Mouse (Mus musculus) frontal cortex, postnatal 36 days (tissue): Measurements from ENCODE around the gene Olfr821.
"Not testable (repeated sequence)": the region's sequence is repeated elsewhere in the genome, so short reads cannot be mapped to it uniquely, and the experiment has no call there.

ENCODE experiments used
- DNase-seq, 2 experiments: peaks; one replicate each; pipeline ENCODE4 v3.0.0; 2022; ENCODE audit warnings: low spot score in 2 of 2

Gene Olfr821

DNA sequence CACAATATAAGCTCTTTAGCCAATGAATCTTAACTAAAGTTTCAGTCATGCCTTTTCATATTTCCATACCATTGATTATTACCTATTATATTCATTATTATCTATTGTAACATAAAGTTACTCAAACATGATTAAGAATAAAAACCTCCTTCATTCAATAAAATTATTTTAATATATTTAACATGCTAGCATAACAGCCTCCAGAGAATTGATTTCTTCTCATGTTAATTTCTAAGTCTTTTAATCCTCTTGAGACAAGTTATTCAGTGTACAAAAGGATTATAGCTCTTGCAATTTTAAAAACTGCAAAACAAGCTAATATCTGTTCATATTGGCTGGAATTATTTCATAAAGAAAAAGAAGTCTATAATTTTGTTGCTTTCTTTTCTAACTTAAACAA is at the start of gene Olfr821:
Olfr821 (plus strand) TSS at position 301 of the 400 bp plus-strand sequence.
- DNase-seq: no peak

DNA sequence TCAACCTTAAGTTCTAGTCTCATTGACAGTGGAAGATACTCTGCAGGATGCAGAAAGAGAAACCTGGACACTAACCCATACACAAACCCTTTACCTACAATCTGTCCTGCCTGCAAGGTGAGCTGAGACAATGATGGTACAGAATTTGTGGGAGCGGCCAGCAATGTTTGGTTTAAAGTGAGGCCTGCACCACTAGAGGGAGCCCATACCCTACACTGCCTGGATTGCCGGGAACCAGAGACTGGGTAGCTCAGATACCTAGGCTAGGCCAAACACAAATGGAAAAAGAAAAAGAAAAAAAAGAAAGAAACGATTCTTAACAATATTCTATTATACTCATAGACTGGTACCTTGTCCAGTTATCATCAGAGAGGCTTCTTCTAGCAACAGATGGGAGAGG is 48.3 kb upstream of the Olfr821 start:
- not testable (repeated sequence) for DNase-seq

DNA sequence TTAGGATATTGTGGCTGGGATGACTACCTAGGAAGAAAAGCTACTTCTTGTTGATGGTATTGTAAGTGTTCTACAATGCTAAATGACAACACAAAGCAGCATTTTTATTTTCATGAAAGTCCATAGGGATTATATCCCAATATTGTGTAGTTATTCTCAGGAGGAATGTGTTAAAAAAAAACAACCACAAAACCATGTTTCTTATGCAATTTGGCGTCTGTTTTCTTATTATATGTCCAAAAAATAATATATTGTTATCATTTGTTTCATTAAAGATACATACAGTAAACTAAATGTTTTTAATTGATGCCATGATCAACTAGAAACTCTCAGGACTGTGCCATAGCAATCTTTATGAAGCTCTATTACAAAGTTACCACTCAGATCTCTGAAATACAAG is 45.2 kb upstream of the Olfr821 start, which contains the start of gene Gm10310:
Gm10310 (minus strand) TSS at position 101 of the 400 bp plus-strand sequence.
- not testable (repeated sequence) for DNase-seq

DNA sequence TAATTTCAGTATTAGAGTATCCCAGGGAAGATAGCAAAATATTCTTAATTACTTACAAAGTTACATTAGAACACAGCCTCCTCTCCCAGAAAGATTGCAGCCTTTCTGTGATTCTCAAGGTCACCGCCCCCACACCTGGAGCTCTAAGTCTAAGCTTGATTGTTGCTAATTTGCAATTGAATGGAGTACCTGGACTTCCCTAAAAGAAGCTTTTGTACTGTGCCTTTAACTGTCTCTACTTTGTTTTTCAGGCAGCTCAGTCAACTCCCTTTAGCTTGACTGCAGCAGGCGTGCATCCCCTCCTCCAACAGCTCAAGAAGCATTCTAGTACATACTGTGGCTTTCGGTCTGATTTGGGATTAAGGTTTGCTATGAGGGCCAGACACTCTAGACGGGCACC is 26.0 kb upstream of the Olfr821 start:
- not testable (repeated sequence) for DNase-seq

DNA sequence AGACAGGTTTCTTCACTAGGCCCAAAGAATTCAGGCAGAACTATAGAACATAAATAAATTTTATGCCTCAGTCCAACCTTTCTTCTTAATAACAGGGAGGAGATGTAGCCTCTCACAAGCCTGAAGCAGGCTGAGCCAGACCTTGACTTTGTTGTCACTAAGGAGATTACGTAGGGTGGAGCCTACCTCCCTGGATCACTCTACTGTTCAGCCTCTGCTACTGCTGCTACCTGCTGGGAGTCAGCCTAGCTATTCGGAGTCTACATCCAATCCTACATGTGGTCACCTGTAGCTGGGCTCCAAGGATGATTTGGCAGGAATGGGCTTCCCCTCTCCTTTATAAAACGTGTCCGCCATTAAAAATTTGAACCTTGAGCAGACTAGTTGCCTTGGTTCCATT is 24.8 kb upstream of the Olfr821 start:
- DNase-seq: not testable (repeated sequence)

DNA sequence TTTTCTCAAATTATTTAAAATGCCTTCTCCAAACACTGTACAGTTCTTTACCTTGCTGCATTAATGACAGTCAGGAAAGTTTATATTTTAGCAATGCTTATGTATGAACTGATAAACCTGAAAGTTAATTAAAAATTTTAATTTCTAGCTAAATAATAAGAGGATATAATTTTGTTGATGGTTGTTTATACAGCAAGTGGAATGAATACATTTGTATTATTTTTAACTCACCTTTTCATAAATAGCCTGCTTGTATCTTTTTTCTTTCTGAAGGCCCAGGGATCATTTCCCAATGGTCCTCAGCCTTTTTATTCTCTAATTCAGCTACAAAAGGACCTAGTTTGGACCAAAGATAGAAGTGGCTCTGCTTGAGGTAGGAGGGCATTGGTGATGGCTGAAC is 17.8 kb upstream of the Olfr821 start, which contains the start of gene Olfr820:
Olfr820 (plus strand) TSS at position 301 of the 400 bp plus-strand sequence.
- DNase-seq: no peak

DNA sequence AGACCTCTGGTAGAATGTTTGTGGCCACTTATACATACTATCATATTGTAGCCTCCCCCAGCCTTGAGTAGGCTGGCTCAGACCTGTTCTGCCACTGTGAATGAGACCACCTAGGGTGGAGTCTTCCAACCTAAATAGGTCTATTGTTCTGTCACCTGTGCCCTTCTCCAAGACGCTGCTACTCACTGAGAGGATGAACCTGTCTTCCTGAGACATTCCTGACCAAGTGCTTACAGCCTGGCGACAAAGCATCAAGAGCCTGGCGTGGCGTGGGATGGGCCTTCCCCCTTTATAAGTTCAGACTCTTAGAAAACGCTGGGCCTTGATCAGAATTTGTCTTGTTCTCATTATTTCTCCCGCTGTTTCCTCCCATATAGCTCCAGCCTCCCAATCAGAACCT is 6.9 kb downstream of the Olfr821 start:
- no peak for DNase-seq

DNA sequence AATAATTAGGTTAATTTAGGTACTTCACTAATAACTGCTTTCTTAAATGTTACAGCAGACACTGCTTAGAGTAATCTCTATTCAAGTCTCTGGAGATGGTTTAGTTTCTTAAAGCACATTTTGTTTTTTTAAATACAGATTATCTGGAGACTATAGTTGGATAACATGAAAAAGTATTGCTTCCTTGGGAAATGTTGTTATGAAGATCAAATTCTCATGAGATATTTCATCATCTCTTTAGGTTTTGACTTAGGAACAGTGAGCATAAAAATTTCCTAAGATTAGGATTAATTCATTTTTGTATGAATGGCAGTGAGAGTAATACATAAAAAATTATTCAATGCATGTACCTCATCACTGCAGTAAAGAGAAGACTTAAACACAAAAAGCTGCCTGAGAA is 40.8 kb downstream of the Olfr821 start, which contains the start of gene Olfr822:
Olfr822 (plus strand) TSS at position 301 of the 400 bp plus-strand sequence.
- no peak for DNase-seq
